In the genomic region with DNA sequence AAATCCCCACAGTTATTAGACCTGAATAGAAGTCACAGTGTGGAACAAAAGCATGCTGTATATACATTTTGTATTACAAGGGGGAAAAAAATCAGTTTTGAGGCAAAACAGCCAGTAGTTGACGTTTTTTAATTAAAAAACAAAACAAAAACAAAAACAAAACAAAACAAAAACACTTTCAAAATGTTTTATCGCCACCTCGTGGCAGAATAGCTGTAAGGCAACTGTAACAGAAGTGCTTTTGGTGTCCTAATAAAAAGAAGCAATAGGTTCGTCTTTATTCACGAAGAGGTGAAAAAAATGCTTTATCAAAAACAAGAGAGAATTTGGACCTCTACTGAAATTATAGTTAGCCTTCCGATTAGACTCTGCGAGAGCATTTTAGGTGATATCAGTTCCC, we compare ENCODE assay signal across 7 mouse cellular contexts. TPM values are rescaled to one million over a fixed set of nuclear protein-coding genes. Genes with fewer than 3 reads are reported as not detected.
A peak's percentile ranks its signal among the peaks of the same experiment; 100 is the strongest.
DNase-seq lines count a peak whose midpoint lies in the region; ATAC-seq and TF ChIP-seq lines count a peak whose summit lies in the region.
"Not testable (repeated sequence)": the region's sequence is repeated elsewhere in the genome, so short reads cannot be mapped to it uniquely, and the experiment has no call there.

No protein-coding gene starts in this region.

- peak; percentile 28 for TF ChIP-seq RAD21 in CH12.LX (IDR thresholded peaks at IDR 0.05; ENCODE audit: low read depth, low read length)

- not testable (repeated sequence) for DNase-seq in CH12.LX (ENCODE audit: extremely low read depth); layer of hippocampus, adult 2 months (ENCODE audit: low spot score in 2 of 2); lung, postnatal 0 days (ENCODE audit: low spot score)
- peak; percentile 27 for DNase-seq in ZHBTc4 (ENCODE audit: low read depth, low spot score)
- peak; percentile 28 for DNase-seq in embryonic facial prominence, embryonic 11.5 days (ENCODE audit: low spot score)
- peak; percentile 30 for DNase-seq in hindbrain, embryonic 14.5 days (ENCODE audit: low spot score)
- peak; percentile 29 for DNase-seq in retina, embryonic 14.5 days (ENCODE audit: low spot score)

- ATAC-seq in embryonic facial prominence, embryonic 11.5 days (replicated peaks; ENCODE audit: insufficient number of reproducible peaks, low FRiP score, low TSS enrichment, low read depth); hindbrain, embryonic 14.5 days (ENCODE audit: low FRiP score); lung, postnatal 0 days: not testable (repeated sequence)

- in situ Hi-C loops in CH12.LX (cut with MboI; ENCODE audit: low pct_ligation_motif_present, low pct_unique_long_range_greater_than_20kb, low sequenced_read_pairs) = not testable (repeated sequence)

- WGBS in embryonic facial prominence, embryonic 11.5 days = 36% methylated on average over 7 of the region's 7 CpGs
- WGBS in hindbrain, embryonic 14.5 days = 42% methylated on average over 7 of the region's 7 CpGs
- WGBS in lung, postnatal 0 days = 39% methylated on average over 7 of the region's 7 CpGs

- not testable (repeated sequence) for TF ChIP-seq POLR2A in CH12.LX (IDR thresholded peaks at IDR 0.05; ENCODE audit: low read depth, low read length)

- H3K27me3 ChIP-seq in CH12.LX (replicated peaks); embryonic facial prominence, embryonic 11.5 days (ENCODE audit: control insufficient read depth, insufficient read depth, low read length); hindbrain, embryonic 14.5 days (ENCODE audit: control insufficient read depth, insufficient read depth, low read length); lung, postnatal 0 days (replicated peaks; ENCODE audit: insufficient read depth, low read length): not testable (repeated sequence)

- H3K27ac ChIP-seq in CH12.LX (ENCODE audit: insufficient read depth, low read depth); embryonic facial prominence, embryonic 11.5 days (replicated peaks; ENCODE audit: low read depth, low read length); hindbrain, embryonic 14.5 days; layer of hippocampus, adult 2 months; lung, postnatal 0 days (ENCODE audit: low read length): not testable (repeated sequence)

- not testable (repeated sequence) for H3K9ac ChIP-seq in CH12.LX (ENCODE audit: insufficient read depth, low read depth); embryonic facial prominence, embryonic 11.5 days (replicated peaks; ENCODE audit: low read length); hindbrain, embryonic 14.5 days; lung, postnatal 0 days (replicated peaks; ENCODE audit: low read depth)

- not testable (repeated sequence) for H3K9me3 ChIP-seq in CH12.LX (replicated peaks; ENCODE audit: low read length); embryonic facial prominence, embryonic 11.5 days (replicated peaks; ENCODE audit: control insufficient read depth, low read length); hindbrain, embryonic 14.5 days (ENCODE audit: control insufficient read depth, low read length); lung, postnatal 0 days (ENCODE audit: low read length)

- not testable (repeated sequence) for H3K79me2 ChIP-seq in CH12.LX (replicated peaks; ENCODE audit: control insufficient read depth, extremely low read depth, insufficient read depth, poor library complexity, severe bottlenecking)

- not testable (repeated sequence) for H3K4me1 ChIP-seq in CH12.LX (ENCODE audit: control insufficient read depth in 1 of 2, insufficient read depth in 2 of 2); embryonic facial prominence, embryonic 11.5 days (ENCODE audit: control insufficient read depth, insufficient read depth, low read length); hindbrain, embryonic 14.5 days (replicated peaks; ENCODE audit: control insufficient read depth, insufficient read depth, low read length); lung, postnatal 0 days (ENCODE audit: insufficient read depth, low read depth, low read length)

- H3K36me3 ChIP-seq in CH12.LX (replicated peaks in 1 of 2; ENCODE audit: control insufficient read depth in 1 of 2, insufficient read depth in 1 of 2, low read length in 1 of 2); embryonic facial prominence, embryonic 11.5 days (replicated peaks; ENCODE audit: control insufficient read depth, insufficient read depth, low read depth, low read length); hindbrain, embryonic 14.5 days (replicated peaks; ENCODE audit: control insufficient read depth, insufficient read depth); lung, postnatal 0 days (ENCODE audit: insufficient read depth, low read length): not testable (repeated sequence)

- H3K4me3 ChIP-seq in CH12.LX (replicated peaks in 1 of 3; ENCODE audit: low read depth in 2 of 3, low read length in 2 of 3, poor library complexity in 1 of 3); embryonic facial prominence, embryonic 11.5 days (ENCODE audit: low read depth, low read length); hindbrain, embryonic 14.5 days (replicated peaks; ENCODE audit: low read length); layer of hippocampus, adult 2 months; lung, postnatal 0 days (ENCODE audit: low read depth, low read length): not testable (repeated sequence)

- dilution Hi-C loops in CH12.LX (cut with MboI; ENCODE audit: extremely low pct_ligation_motif_present, extremely low pct_unique_long_range_greater_than_20kb, low sequenced_read_pairs) = not testable (repeated sequence)

- H3K4me2 ChIP-seq in CH12.LX (ENCODE audit: insufficient read depth, low read depth, poor library complexity, severe bottlenecking); embryonic facial prominence, embryonic 11.5 days (ENCODE audit: low read depth, low read length); hindbrain, embryonic 14.5 days (replicated peaks); lung, postnatal 0 days (replicated peaks; ENCODE audit: low read depth, low read length): not testable (repeated sequence)

- peak in 1 of 2 experiments; percentile 47; a peak in 2 of 4 replicates for TF ChIP-seq CTCF in CH12.LX (conservative IDR thresholded peaks at IDR 0.05 in 1 of 2, IDR thresholded peaks at IDR 0.05 in 1 of 2; ENCODE audit: low read depth in 2 of 2, low read length in 2 of 2)
- peak; percentile 82 for TF ChIP-seq CTCF in layer of hippocampus, adult 2 months (conservative IDR thresholded peaks at IDR 0.05)
- TF ChIP-seq CTCF in lung, postnatal 0 days (IDR thresholded peaks at IDR 0.05) = peak; percentile 45

- not testable (repeated sequence) for TF ChIP-seq EP300 in CH12.LX (IDR thresholded peaks at IDR 0.05; ENCODE audit: low read length); lung, postnatal 0 days (IDR thresholded peaks at IDR 0.05)

RNA-seq across cellular contexts. Expression of a gene that starts 32.9 kb away (rescaled TPM):
- 15.6 and 21.1 TPM in 2 replicates for total RNA-seq in CH12.LX (2012; rRNA removed)
- 47.5 and 52.9 TPM in 2 replicates for total RNA-seq in CH12.LX (2014; rRNA removed)
- polyA plus RNA-seq in CH12.LX (2012; ENCODE audit: insufficient read length, low read depth) = 30.0 and 34.7 TPM in 2 replicates
- polyA plus RNA-seq in embryonic facial prominence, embryonic 11.5 days (2014; fragmentation: Nextera tagmentation; extraction: Ambion mirVana) = 58.4 and 65.4 TPM in 2 replicates
- 41.6 and 48.9 TPM in 2 replicates for polyA plus RNA-seq in hindbrain, embryonic 14.5 days (2014; fragmentation: Nextera tagmentation; extraction: Ambion mirVana)
- total RNA-seq in layer of hippocampus, adult 2 months (2021) = 10 to 100 TPM; 20.0 to 21.8 TPM
- 39.2 and 40.4 TPM in 2 replicates for polyA plus RNA-seq in lung, postnatal 0 days (2015; fragmentation: Nextera tagmentation; extraction: Ambion mirVana)
